Mouse (Mus musculus) cerebellum, adult 9-11 months (tissue): ENCODE measurements at regions not wholly inside any gene's neighbourhood (a gene's known extent, or its start where the extent isn't known, plus 50 kb on each side); places are given as distances from the start of the nearest gene placed in this dataset.

Experiments
- DNase-seq: peaks from one replicate; pipeline ENCODE4 v3.0.0; 2022

- no peak for DNase-seq
Observed at GRCm38 (mm10) chr8:11981458-11981857, 141.2 kb downstream of the Tex29 start.

- no peak for DNase-seq
Observed at GRCm38 (mm10) chr8:11990024-11990423, 149.8 kb downstream of the Tex29 start.

- peak; percentile 7 for DNase-seq
Observed at GRCm38 (mm10) chr8:11999736-12000458, 159.6 kb downstream of the Tex29 start.

- no peak for DNase-seq
Observed at GRCm38 (mm10) chr8:12000459-12000789, 160.2 kb downstream of the Tex29 start.

GRCm38 (mm10) chr8:12004241-12004640 is 164.0 kb downstream of the Tex29 start:
- DNase-seq = no peak

GRCm38 (mm10) chr8:12012769-12013168 is 172.5 kb downstream of the Tex29 start:
- no peak for DNase-seq

GRCm38 (mm10) chr8:12017750-12018149 is 177.5 kb downstream of the Tex29 start:
- no peak for DNase-seq

GRCm38 (mm10) chr8:12019272-12019671 is 179.0 kb downstream of the Tex29 start:
- DNase-seq = no peak

- DNase-seq = no peak
Observed at GRCm38 (mm10) chr8:12023669-12024390, 183.6 kb downstream of the Tex29 start.

- DNase-seq = no peak
Observed at GRCm38 (mm10) chr8:12030363-12031116, 190.3 kb downstream of the Tex29 start.

- DNase-seq = peak; percentile 7
Observed at GRCm38 (mm10) chr8:12031796-12032195, 191.5 kb downstream of the Tex29 start.

GRCm38 (mm10) chr8:12032386-12032785 is 192.1 kb downstream of the Tex29 start:
- no peak for DNase-seq

- no peak for DNase-seq
Observed at GRCm38 (mm10) chr8:12036349-12036748, 196.1 kb downstream of the Tex29 start.

GRCm38 (mm10) chr8:12040924-12041323 is 200.7 kb downstream of the Tex29 start:
- no peak for DNase-seq

GRCm38 (mm10) chr8:12041662-12042061 is 201.4 kb downstream of the Tex29 start:
- DNase-seq = no peak

GRCm38 (mm10) chr8:12050841-12051240 is 210.6 kb downstream of the Tex29 start:
- no peak for DNase-seq

- no peak for DNase-seq
Observed at GRCm38 (mm10) chr8:12051357-12051756, 211.1 kb downstream of the Tex29 start.

- no peak for DNase-seq
Observed at GRCm38 (mm10) chr8:12055931-12056330, 215.7 kb downstream of the Tex29 start.

GRCm38 (mm10) chr8:12061237-12061636 is 217.4 kb upstream of the A230072I06Rik start:
- DNase-seq = no peak

GRCm38 (mm10) chr8:12062710-12063109 is 215.9 kb upstream of the A230072I06Rik start:
- no peak for DNase-seq

- no peak for DNase-seq
Observed at GRCm38 (mm10) chr8:12064664-12065063, 214.0 kb upstream of the A230072I06Rik start.

- DNase-seq = no peak
Observed at GRCm38 (mm10) chr8:12066454-12066853, 212.2 kb upstream of the A230072I06Rik start.

- no peak for DNase-seq
Observed at GRCm38 (mm10) chr8:12073311-12073999, 205.2 kb upstream of the A230072I06Rik start.
